In genomic region chr11:80495972-80496371, GRCm38 (mm10) we compare ENCODE assay signal across 22 mouse cellular contexts. TPM values are rescaled to one million over a fixed set of nuclear protein-coding genes. Genes with fewer than 3 reads are reported as not detected.
A peak's percentile ranks its signal among the peaks of the same experiment; 100 is the strongest.
DNase-seq lines count a peak whose midpoint lies in the region; ATAC-seq and TF ChIP-seq lines count a peak whose summit lies in the region.
"Had no signal": no experiment of that assay in that cellular context is flagged by ENCODE, and none has a peak within 500 bp of the region (broad histone marks: within the 10 kb centered on the region; RNA-seq: fewer than 3 reads in every experiment).

No protein-coding gene starts in this region.

- no peak overlapping the region for H3K4me2 ChIP-seq in stomach, postnatal 0 days (replicated peaks; ENCODE audit: low read depth)
- H3K4me2 ChIP-seq: embryonic facial prominence, embryonic 15.5 days; heart, embryonic 12.5 days; hindbrain, embryonic 15.5 days had no signal

- intact Hi-C loops in left cerebral cortex, adult 2 months (cut with DNase I): no loop called here

- peak overlapping the region; percentile 66 for H3K27ac ChIP-seq in left cerebral cortex, adult 2 months
- H3K27ac ChIP-seq in olfactory bulb, adult 2 months (ENCODE audit: insufficient read depth, low read depth, low read length): peak overlapping the region; percentile 92
- no peak overlapping the region for H3K27ac ChIP-seq in stomach, postnatal 0 days (replicated peaks)
- H3K27ac ChIP-seq: embryonic facial prominence, embryonic 15.5 days; hindbrain, embryonic 15.5 days had no signal

- no peak for DNase-seq in left cerebral cortex, adult 2 months (ENCODE audit: extremely low spot score in 1 of 2, low spot score in 2 of 2)
- DNase-seq in left cerebral cortex, adult 11 months (ENCODE audit: low spot score): no peak
- peak; percentile 65 for DNase-seq in brain, adult 2 months (ENCODE audit: low read depth, low spot score)
- DNase-seq in stomach, postnatal 0 days (ENCODE audit: low spot score): no peak
- no peak for DNase-seq in ovary, postnatal 10 days (ENCODE audit: low spot score)
- DNase-seq: adrenal gland, postnatal 14 days; cerebellum, adult 18-20 months; cerebellum, adult 9-11 months; cerebellum, postnatal 36 days; embryo, embryonic 11 days; gastrocnemius, postnatal 25 days; heart, postnatal 36 days had no signal

- H3K9me3 ChIP-seq in stomach, postnatal 0 days (ENCODE audit: control insufficient read depth, low read length): no peaks in the 10 kb centered on the region
- H3K9me3 ChIP-seq: embryonic facial prominence, embryonic 15.5 days; heart, embryonic 12.5 days; hindbrain, embryonic 15.5 days had no signal

- H3K9ac ChIP-seq in stomach, postnatal 0 days (ENCODE audit: low read length): no peak overlapping the region
- H3K9ac ChIP-seq: embryonic facial prominence, embryonic 15.5 days; heart, embryonic 12.5 days; hindbrain, embryonic 15.5 days had no signal

- TF ChIP-seq EP300 in stomach, postnatal 0 days (optimal IDR thresholded peaks at IDR 0.05): no peak

- no peak for ATAC-seq in stomach, postnatal 0 days (ENCODE audit: low FRiP score, low TSS enrichment)
- ATAC-seq: activated CD4-positive, CD25-positive, alpha-beta regulatory T cell, adult 4 months; CD4-positive, CD25-positive, alpha-beta regulatory T cell, adult 4 months; forebrain, embryonic 16.5 days; Patski had no signal

- H3K79me3 ChIP-seq in C2C12 (ENCODE audit: low read depth): no peaks in the 10 kb centered on the region

- H3K27me3 ChIP-seq in C2C12 (ENCODE audit: control insufficient read depth, insufficient read depth, insufficient read length): no peaks in the 10 kb centered on the region
- no peaks in the 10 kb centered on the region for H3K27me3 ChIP-seq in stomach, postnatal 0 days (ENCODE audit: control insufficient read depth, insufficient read depth, low read length)
- H3K27me3 ChIP-seq: embryonic facial prominence, embryonic 15.5 days; heart, embryonic 12.5 days; hindbrain, embryonic 15.5 days; Patski had no signal

- H3K4me3 ChIP-seq in left cerebral cortex, adult 2 months: no peak overlapping the region
- H3K4me3 ChIP-seq in C2C12 (ENCODE audit: insufficient read depth, poor library complexity, severe bottlenecking): no peak overlapping the region
- no peak overlapping the region for H3K4me3 ChIP-seq in olfactory bulb, adult 2 months (ENCODE audit: insufficient read depth, low read depth, low read length)
- no peak overlapping the region for H3K4me3 ChIP-seq in stomach, postnatal 0 days (ENCODE audit: low read depth, low read length)
- H3K4me3 ChIP-seq: embryonic facial prominence, embryonic 15.5 days; erythroblast, embryonic 14.5 days; heart, embryonic 12.5 days; hindbrain, embryonic 15.5 days had no signal

- H3K36me3 ChIP-seq in C2C12 (ENCODE audit: control insufficient read depth, insufficient read depth): no peaks in the 10 kb centered on the region
- H3K36me3 ChIP-seq in stomach, postnatal 0 days (ENCODE audit: control insufficient read depth, insufficient read depth, low read length): no peaks in the 10 kb centered on the region
- H3K36me3 ChIP-seq: embryonic facial prominence, embryonic 15.5 days; heart, embryonic 12.5 days; hindbrain, embryonic 15.5 days had no signal

- no peak overlapping the region for H3ac ChIP-seq in C2C12 (ENCODE audit: control insufficient read depth, insufficient read length, low read depth)

- no peak for TF ChIP-seq POLR2A in olfactory bulb, adult 2 months (IDR thresholded peaks at IDR 0.05; ENCODE audit: insufficient read depth, low read depth, low read length)

- H3K4me1 ChIP-seq in olfactory bulb, adult 2 months (ENCODE audit: control insufficient read depth, insufficient read depth, low read length): peaks cover 54% of the 10 kb centered on the region
- H3K4me1 ChIP-seq in stomach, postnatal 0 days (replicated peaks; ENCODE audit: control insufficient read depth, insufficient read depth): no peaks in the 10 kb centered on the region; the same call in 1 of the 2 replicates

- WGBS in olfactory bulb, adult 2 months: 54% methylated on average over 6 of the region's 6 CpGs
- 97% methylated on average over 6 of the region's 6 CpGs for WGBS in stomach, postnatal 0 days

- TF ChIP-seq CTCF in left cerebral cortex, adult 2 months (IDR thresholded peaks at IDR 0.05): no peak
- TF ChIP-seq CTCF in C2C12 (IDR thresholded peaks at IDR 0.05; ENCODE audit: control insufficient read depth, insufficient read depth, insufficient read length): no peak
- no peak for TF ChIP-seq CTCF in olfactory bulb, adult 2 months (IDR thresholded peaks at IDR 0.05; ENCODE audit: insufficient read depth, low read depth, low read length)
- TF ChIP-seq CTCF in stomach, postnatal 0 days (IDR thresholded peaks at IDR 0.05; ENCODE audit: low read depth): no peak

- no peaks in the 10 kb centered on the region for H3K79me2 ChIP-seq in C2C12 (ENCODE audit: control insufficient read depth, insufficient read depth)

TF ChIP-seq in C2C12, 6 proteins besides CTCF, POLR2A, EP300 and RAD21:
- TF ChIP-seq CEBPB (IDR thresholded peaks at IDR 0.05; ENCODE audit: low read depth): no peak
- TF ChIP-seq FOSL1 (IDR thresholded peaks at IDR 0.05; ENCODE audit: insufficient read depth, low read length, poor library complexity, severe bottlenecking): peak; percentile 94
- TF ChIP-seq USF1 (IDR thresholded peaks at IDR 0.05; ENCODE audit: low read depth): no peak
- TF ChIP-seq MYOD1 (IDR thresholded peaks at IDR 0.05; ENCODE audit: control insufficient read depth, insufficient read length, low read depth): peak; percentile 45
- TF ChIP-seq MYOG (IDR thresholded peaks at IDR 0.05; ENCODE audit: control insufficient read depth, extremely low read depth, insufficient read length): no peak
- peak; percentile 67 for TF ChIP-seq MAX (IDR thresholded peaks at IDR 0.05)

RNA-seq across cellular contexts. Expression of gene Cdk5r1, which starts 19.1 kb away (rescaled TPM):
- total RNA-seq in left cerebral cortex, adult 2 months (2021): 100 to 1,000 TPM; 329 to 334 TPM
- 4.7 TPM for polyA plus RNA-seq in C2C12 (2012; fragmentation: generic; extraction: Trizol)
- 97.4 and 147 TPM in 2 replicates for polyA plus RNA-seq in olfactory bulb, adult 2 months (2012; ENCODE audit: insufficient read depth, insufficient read length, low replicate concordance, missing spikeins)
- polyA plus RNA-seq in stomach, postnatal 0 days (2015; fragmentation: Nextera tagmentation; extraction: Ambion mirVana): 0.57 and 0.75 TPM in 2 replicates

Comparison
In these comparisons a context has a peak if more than half of its experiments do, and no peak if none do; other contexts are left out.
1. RNA of gene Cdk5r1, which starts 19.1 kb away (polyA plus RNA-seq): 97.4 to 147 TPM in olfactory bulb, adult 2 months; 4.7 TPM in C2C12 (single experiment) and 0.57 to 0.75 TPM in stomach, postnatal 0 days; every median in the first group is over 10 times any median in the second.